Mouse (Mus musculus) cortical plate, adult 2 months (tissue): ENCODE measurements at regions not wholly inside any gene's neighbourhood (a gene's known extent, or its start where the extent isn't known, plus 50 kb on each side); places are given as distances from the start of the nearest gene placed in this dataset.

ENCODE experiments used
- H3K27ac ChIP-seq: fragments of 200-500 bp; 2 replicates; pipeline ENCODE4 v1.5.1; 2012; ENCODE audit warnings: low read length, control low read depth, inconsistent platforms; ENCODE audit not compliant: insufficient read depth
- H3K4me1 ChIP-seq: fragments of 200-500 bp; 2 replicates; pipeline ENCODE4 v1.6.1; 2011; ENCODE audit warnings: low read length; ENCODE audit not compliant: control insufficient read depth, insufficient read depth
- H3K4me3 ChIP-seq: fragments of 200-500 bp; 2 replicates; pipeline ENCODE4 v1.5.1; 2011; ENCODE audit warnings: mild to moderate bottlenecking, low read length, control low read depth; ENCODE audit not compliant: insufficient read depth
- CTCF ChIP-seq: fragments of 200-500 bp; IDR thresholded peaks from 2 replicates; pipeline ENCODE4 v1.5.1; 2011; ENCODE audit warnings: mild to moderate bottlenecking, control low read depth, low read length; ENCODE audit not compliant: insufficient read depth; ENCODE audit errors: extremely low read depth
- POLR2A ChIP-seq: fragments of 200-500 bp; IDR thresholded peaks from 2 replicates; pipeline ENCODE4 v1.6.1; 2011; ENCODE audit warnings: mild to moderate bottlenecking, low read length, control low read depth; ENCODE audit not compliant: insufficient read depth; ENCODE audit errors: extremely low read depth

GRCm38 (mm10) chr16:85743022-85743421, 59.9 kb downstream of the Adamts1 start:
- Histone ChIP-seq H3K4me3 (no peak overlapping the region), H3K27ac (no peak overlapping the region), H3K4me1 (no peaks in the 10 kb centered on the region)
- TF ChIP-seq POLR2A (no peak), CTCF (no peak)

DNA sequence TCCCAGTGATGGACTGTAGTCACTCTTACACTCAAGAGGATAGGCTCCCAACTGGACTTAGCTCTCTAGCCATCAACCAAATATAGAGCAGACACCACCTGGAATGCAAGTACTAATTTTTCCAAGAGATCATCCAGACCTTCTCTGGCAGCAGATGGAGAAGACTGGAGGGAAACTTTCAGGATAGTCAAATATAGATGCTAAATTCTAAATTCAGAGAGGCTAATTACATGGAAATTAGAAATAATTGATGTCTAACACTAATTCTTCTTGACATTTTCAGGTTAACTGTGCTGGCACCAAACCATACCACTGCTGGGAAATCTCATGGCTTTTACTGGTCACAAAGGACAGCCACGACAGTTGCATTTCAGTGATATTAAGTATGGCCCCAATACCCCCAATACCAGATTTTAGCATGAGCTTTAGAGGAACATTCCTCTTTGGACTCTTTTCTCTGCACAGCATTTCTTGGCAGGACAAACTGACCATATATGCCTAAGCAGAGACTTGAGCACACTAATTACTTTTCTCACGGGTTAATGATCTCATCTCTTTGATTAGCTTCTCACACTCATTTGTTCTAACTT, 64.2 kb downstream of the Adamts1 start:
- no peak overlapping the region for H3K4me3 ChIP-seq

GRCm38 (mm10) chr16:85728026-85728425, 74.9 kb downstream of the Adamts1 start:
- Histone ChIP-seq H3K4me3 (no peak overlapping the region), H3K4me1 (no peaks in the 10 kb centered on the region), H3K27ac (no peak overlapping the region)
- no peak for TF ChIP-seq POLR2A
- no peak for TF ChIP-seq CTCF

More for the DNA sequence above, 64.2 kb downstream of the Adamts1 start:
- Histone ChIP-seq H3K4me1 (no peaks in the 10 kb centered on the region), H3K27ac (no peak overlapping the region)
- TF ChIP-seq POLR2A (no peak), CTCF (no peak)

GRCm38 (mm10) chr16:85721968-85722367, 80.9 kb downstream of the Adamts1 start:
- TF ChIP-seq POLR2A, result no peak
- TF ChIP-seq CTCF, result 0 out of 2 replicates have a peak, but pooled peaks have one; percentile 6

GRCm38 (mm10) chr16:85712291-85712690, 90.6 kb downstream of the Adamts1 start:
- no peak overlapping the region for H3K27ac ChIP-seq
- H3K4me3 ChIP-seq, result no peak overlapping the region
- TF ChIP-seq POLR2A, result no peak
- TF ChIP-seq CTCF, result no peak

More at GRCm38 (mm10) chr16:85721968-85722367, 80.9 kb downstream of the Adamts1 start:
- Histone ChIP-seq H3K4me3 (no peak overlapping the region), H3K27ac (no peak overlapping the region), H3K4me1 (no peaks in the 10 kb centered on the region)

DNA sequence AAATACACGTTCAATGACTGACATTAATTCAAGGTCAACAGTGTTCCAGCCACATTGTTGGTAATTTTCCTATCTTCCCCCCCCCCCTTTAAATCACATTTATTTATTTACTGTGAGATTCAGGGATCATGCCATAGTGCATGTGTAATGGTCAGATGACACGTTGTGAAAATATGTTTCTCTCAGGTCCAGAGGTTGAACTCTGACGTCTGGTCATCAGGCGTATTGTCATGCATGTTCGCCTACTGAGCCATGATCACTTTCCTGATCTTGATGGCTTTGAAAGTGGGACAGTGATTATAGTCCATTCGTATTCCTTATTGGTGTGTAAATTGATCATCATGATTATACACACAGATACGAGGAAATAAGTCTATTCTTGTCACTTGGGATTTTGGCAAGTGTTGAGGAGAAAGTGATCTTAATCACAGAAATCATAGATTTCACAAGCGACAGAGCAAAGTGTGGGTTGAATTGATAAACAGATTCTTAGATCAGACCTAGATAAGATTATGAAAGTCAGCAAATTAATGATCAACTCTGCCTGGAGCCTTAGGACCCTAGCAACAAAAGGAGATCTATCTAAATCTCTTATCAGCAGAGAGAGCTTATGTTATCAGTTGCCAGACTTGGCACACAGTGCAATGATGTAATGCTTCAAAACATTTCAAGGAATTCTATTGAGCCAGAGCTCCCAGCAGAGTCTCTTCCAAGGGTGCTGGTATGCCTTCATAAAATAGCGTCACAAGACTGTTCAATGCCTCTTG, 98.5 kb downstream of the Adamts1 start:
- no peaks in the 10 kb centered on the region; the same call in 1 of the 2 replicates for H3K4me1 ChIP-seq
- H3K4me3 ChIP-seq, result no peak overlapping the region
- no peak overlapping the region for H3K27ac ChIP-seq
- no peak for TF ChIP-seq CTCF
- TF ChIP-seq POLR2A, result no peak

More at GRCm38 (mm10) chr16:85712291-85712690, 90.6 kb downstream of the Adamts1 start:
- H3K4me1 ChIP-seq, result no peaks in the 10 kb centered on the region

DNA sequence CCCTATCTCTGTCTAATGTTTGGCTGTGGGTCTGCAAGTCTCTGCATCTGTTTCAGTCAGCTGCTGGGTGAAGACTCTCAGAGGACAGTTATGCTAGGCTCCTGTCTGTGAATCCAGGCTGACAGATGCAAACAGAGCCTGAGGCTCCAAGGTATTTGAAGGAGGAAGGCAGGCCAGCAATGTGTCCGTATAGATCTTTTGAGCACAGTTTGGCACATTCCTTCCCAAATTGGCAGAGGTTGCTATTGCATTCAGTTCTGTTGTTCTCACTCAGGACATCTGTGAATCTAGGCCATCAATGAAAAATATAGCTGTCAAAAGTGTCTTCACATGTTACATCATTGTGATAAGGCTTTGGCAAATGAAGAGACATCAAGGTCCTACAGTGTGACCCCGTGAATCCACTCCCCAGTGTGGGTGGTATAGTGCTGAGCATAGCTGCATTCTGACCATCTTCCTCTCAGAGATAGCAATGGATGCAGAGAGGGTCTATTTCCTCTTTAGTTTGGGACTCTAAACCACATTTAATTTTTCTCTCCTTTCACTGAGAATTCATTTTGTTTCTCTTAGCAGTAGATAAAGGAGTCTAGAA, 99.9 kb downstream of the Adamts1 start:
- TF ChIP-seq POLR2A, result no peak
- no peak for TF ChIP-seq CTCF
- Histone ChIP-seq H3K4me1 (no peaks in the 10 kb centered on the region; the same call in 1 of the 2 replicates), H3K27ac (no peak overlapping the region), H3K4me3 (no peak overlapping the region)

DNA sequence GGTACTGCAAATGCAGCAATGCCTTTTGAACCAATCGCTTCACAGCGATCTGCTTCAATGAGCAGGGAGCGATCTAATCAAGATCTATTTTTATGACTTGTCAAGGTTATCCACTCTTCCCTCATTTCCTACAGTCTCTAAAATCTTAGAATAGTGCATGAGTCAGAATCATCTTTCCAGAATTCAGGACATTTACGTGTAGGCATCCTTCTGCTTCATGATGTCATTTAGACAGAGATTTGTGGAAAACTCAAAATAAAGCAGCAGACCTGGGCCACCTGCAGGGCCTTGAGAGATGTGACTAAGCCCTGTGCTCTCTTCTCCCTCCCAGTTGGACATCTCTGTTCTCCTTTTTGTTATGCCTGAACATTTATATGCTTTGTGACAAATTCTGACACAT, 103.6 kb downstream of the Adamts1 start:
- no peak overlapping the region for H3K4me3 ChIP-seq
- TF ChIP-seq POLR2A, result no peak
- no peak overlapping the region for H3K27ac ChIP-seq
- H3K4me1 ChIP-seq, result no peaks in the 10 kb centered on the region; the same call in 1 of the 2 replicates

DNA sequence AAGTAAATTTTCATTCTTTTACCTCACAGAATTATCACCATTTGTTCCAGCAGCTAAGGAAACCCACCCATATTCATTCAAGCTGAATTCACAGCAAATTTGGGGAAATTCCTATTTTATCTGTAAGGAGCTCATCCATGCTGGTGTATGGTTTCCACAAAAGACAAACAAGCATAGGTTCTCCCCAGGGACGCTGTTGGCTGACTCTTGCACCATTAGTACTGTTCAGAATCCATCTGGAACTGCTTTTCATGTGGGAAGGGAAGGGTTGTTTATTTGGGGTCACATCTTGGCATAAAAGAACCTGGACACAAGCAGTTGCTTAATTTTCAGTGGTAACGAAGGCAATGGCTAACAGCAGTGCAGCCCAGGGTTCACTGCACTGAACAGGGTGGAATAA, 120.2 kb downstream of the Adamts1 start:
- no peaks in the 10 kb centered on the region for H3K4me1 ChIP-seq
- no peak overlapping the region for H3K4me3 ChIP-seq
- H3K27ac ChIP-seq, result no peak overlapping the region
- no peak for TF ChIP-seq CTCF
- no peak for TF ChIP-seq POLR2A

GRCm38 (mm10) chr16:85680351-85680750, 122.6 kb downstream of the Adamts1 start:
- TF ChIP-seq CTCF (no peak), POLR2A (no peak)
- no peak overlapping the region for H3K4me3 ChIP-seq

GRCm38 (mm10) chr16:85678781-85679180, 124.1 kb downstream of the Adamts1 start:
- H3K4me1 ChIP-seq, result no peaks in the 10 kb centered on the region; the same call in 1 of the 2 replicates
- H3K4me3 ChIP-seq, result no peak overlapping the region
- H3K27ac ChIP-seq, result no peak overlapping the region
- TF ChIP-seq CTCF (no peak), POLR2A (no peak)

More at GRCm38 (mm10) chr16:85680351-85680750, 122.6 kb downstream of the Adamts1 start:
- Histone ChIP-seq H3K27ac (no peak overlapping the region), H3K4me1 (no peaks in the 10 kb centered on the region; the same call in 1 of the 2 replicates)
